Mouse (Mus musculus) neural tube, embryonic 14.5 days (tissue): Measurements from ENCODE around the gene Col11a2. TPM values are rescaled to one million over a fixed set of nuclear protein-coding genes. Genes with fewer than 3 reads are reported as not detected.

Experiments
- ATAC-seq: fragments of 200-750 bp; cut with Nextera tagmentation; 2 replicates; pipeline ENCODE4 v1.8.0; 2017; ENCODE audit warnings: low read depth, mild to moderate bottlenecking, moderate TSS enrichment, moderate library complexity
- H3K27ac ChIP-seq: fragments of 300-500 bp; sonication (generic); 2 replicates; pipeline ENCODE4 v1.5.1; 2014; ENCODE audit warnings: low read depth, mild to moderate bottlenecking, control low read depth, low read length, moderate library complexity, mixed read lengths
- H3K27me3 ChIP-seq: fragments of 300-500 bp; sonication (generic); 2 replicates; pipeline ENCODE4 v1.6.1; 2014; ENCODE audit warnings: low read length; ENCODE audit not compliant: control insufficient read depth, insufficient read depth
- H3K36me3 ChIP-seq: fragments of 300-500 bp; sonication (generic); 2 replicates; pipeline ENCODE4 v1.6.1; 2014; ENCODE audit warnings: low read length, mixed read lengths; ENCODE audit not compliant: control insufficient read depth, insufficient read depth
- H3K4me1 ChIP-seq: fragments of 300-500 bp; sonication (generic); 2 replicates; pipeline ENCODE4 v1.6.1; 2014; ENCODE audit warnings: low read length; ENCODE audit not compliant: control insufficient read depth, insufficient read depth
- H3K4me2 ChIP-seq: fragments of 300-500 bp; sonication (generic); 2 replicates; pipeline ENCODE4 v1.6.1; 2014; ENCODE audit warnings: mild to moderate bottlenecking, low read depth, low read length, control low read depth
- H3K4me3 ChIP-seq: fragments of 300-500 bp; sonication (generic); 2 replicates; pipeline ENCODE4 v1.5.1; 2014; ENCODE audit warnings: low read depth, low read length, control low read depth, mixed read lengths
- H3K9ac ChIP-seq: fragments of 300-500 bp; sonication (generic); replicated peaks from 2 replicates; pipeline ENCODE4 v1.6.1; 2014; ENCODE audit warnings: low read depth, mild to moderate bottlenecking, control low read depth, low read length, mixed read lengths
- H3K9me3 ChIP-seq: fragments of 300-500 bp; sonication (generic); 2 replicates; pipeline ENCODE4 v1.6.1; 2016; ENCODE audit warnings: low read length; ENCODE audit not compliant: control insufficient read depth
- WGBS: fragments of 180-500 bp; shearing (Covaris S2); extraction: QIAGEN DNeasy Blood & Tissue Kit; methylation state at CpG from one replicate; pipeline ENCODE4 v1.1.7; 2014; 5-methylcytosine and 5-hydroxymethylcytosine counted together
- polyA plus RNA-seq: library from polyadenylated mRNA; unstranded; fragments of >200 nt; fragmentation: Nextera tagmentation; extraction: Ambion mirVana; gene quantifications from 2 replicates; pipeline ENCODE4 v1.2.1, GENCODE M21; 2014

The Col11a2 gene
- polyA plus RNA-seq, 1 experiment from 2014 or later = 3.6 TPM

DNA sequence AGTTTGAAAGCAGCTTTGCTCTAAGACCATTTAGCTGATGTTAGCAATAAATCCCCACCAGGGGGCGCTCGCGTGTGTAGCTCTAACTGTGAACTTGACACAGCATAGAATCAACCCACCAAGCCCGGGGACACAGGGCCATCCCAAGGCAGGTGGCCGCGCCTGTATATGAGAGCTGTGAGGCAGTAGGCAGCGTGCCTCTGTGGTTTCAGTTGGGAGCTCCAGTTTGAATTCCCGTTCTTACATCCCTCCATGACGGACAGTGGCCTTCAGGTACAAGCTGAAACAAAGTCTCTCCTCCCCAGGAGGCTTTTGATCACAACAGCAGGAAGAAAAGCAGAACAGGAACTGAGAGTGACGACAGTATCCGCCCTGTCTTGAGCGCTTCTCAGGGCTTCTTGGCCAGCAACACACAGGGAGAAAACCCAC, 62.4 kb downstream of the Col11a2 start:
- no peaks in the 10 kb centered on the region for H3K9me3 ChIP-seq
- H3K27me3 ChIP-seq = no peaks in the 10 kb centered on the region
- H3K27ac ChIP-seq = no peak overlapping the region
- WGBS = 8% methylated on average over 12 of the region's 12 CpGs
- no peak overlapping the region; the same call in 1 of the 2 replicates for H3K4me3 ChIP-seq
- H3K36me3 ChIP-seq = no peaks in the 10 kb centered on the region
- H3K4me1 ChIP-seq = no peaks in the 10 kb centered on the region
- peak overlapping the region; percentile 26; the same call in 1 of the 2 replicates for H3K4me2 ChIP-seq
- ATAC-seq = peak; percentile 81; the same call in 1 of the 2 replicates
- no peak overlapping the region for H3K9ac ChIP-seq

DNA sequence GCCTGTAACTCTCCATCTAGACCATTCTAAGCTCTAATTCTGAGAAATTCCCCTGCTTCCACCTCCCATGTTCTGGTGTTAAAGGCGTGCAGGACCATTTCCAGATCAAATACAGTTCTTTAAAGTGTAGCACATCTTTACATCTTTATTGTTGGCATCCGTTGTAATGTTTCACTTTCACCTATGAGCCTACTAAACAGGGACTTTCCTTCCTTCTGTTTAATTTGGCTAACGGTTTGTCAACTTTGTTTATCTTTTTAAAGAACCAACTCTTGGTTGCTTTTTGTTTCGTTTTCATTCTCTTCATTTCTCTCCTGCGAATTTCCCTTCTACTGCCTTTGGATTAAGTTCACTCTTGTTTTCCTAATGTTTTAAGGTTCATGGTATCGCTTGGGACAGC, 63.6 kb downstream of the Col11a2 start:
- Histone ChIP-seq H3K4me3 (no peak overlapping the region), H3K27me3 (no peaks in the 10 kb centered on the region), H3K9me3 (no peaks in the 10 kb centered on the region), H3K4me2 (no peak overlapping the region), H3K9ac (no peak overlapping the region), H3K36me3 (no peaks in the 10 kb centered on the region), H3K4me1 (no peaks in the 10 kb centered on the region), H3K27ac (no peak overlapping the region)
- ATAC-seq = no peak
- WGBS = 84% methylated on average over 6 of the region's 6 CpGs

DNA sequence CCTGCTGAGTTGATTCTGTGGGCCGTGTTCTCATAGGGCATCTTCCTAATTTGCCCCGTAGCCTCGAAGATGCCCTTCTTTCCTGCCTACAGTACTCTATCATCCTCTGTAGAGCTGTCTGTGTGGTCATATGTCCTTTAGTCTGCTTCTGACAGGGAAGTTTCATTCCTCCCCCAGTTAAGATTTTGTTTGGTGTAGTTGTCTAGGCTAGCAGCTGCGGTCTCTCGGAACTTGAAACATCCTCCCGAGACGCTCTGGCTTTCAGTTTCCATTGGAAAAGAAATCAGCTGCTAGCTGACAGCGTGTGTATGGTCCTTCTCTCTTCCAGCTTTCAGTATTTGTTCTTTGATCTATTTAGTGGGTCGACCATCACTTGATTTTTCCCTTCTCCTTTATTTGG, 65.6 kb downstream of the Col11a2 start:
- Histone ChIP-seq H3K27ac (no peak overlapping the region), H3K27me3 (no peaks in the 10 kb centered on the region), H3K4me1 (no peaks in the 10 kb centered on the region), H3K9me3 (no peaks in the 10 kb centered on the region), H3K9ac (no peak overlapping the region), H3K4me2 (no peak overlapping the region), H3K4me3 (no peak overlapping the region), H3K36me3 (no peaks in the 10 kb centered on the region)
- no peak for ATAC-seq
- WGBS = 88% methylated on average over 9 of the region's 9 CpGs

DNA sequence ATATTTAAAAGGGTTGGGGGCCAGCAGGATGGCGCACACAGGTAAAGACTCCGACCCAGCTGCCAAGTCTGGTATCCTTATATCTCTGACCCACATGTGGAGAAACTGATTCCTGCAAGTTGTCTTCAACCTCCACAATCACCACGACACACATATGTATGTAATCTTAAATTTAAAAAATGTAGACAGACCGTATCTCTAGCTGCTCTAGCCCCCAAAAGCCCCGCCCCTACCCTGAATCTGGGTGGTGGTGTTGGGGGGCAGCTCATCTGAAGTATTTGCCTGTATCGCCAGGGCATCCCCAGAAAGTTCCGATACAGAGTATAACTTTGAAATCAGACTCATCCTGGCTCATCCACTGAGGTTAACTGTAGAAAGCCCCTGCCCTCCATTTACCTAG, 67.3 kb downstream of the Col11a2 start:
- no peak for ATAC-seq
- 89% methylated on average over 7 of the region's 7 CpGs for WGBS
- H3K36me3 ChIP-seq = peaks cover 12% of the 10 kb centered on the region
- no peaks in the 10 kb centered on the region for H3K27me3 ChIP-seq
- H3K4me3 ChIP-seq = no peak overlapping the region
- no peaks in the 10 kb centered on the region for H3K9me3 ChIP-seq
- H3K9ac ChIP-seq = no peak overlapping the region
- H3K4me2 ChIP-seq = no peak overlapping the region
- H3K27ac ChIP-seq = no peak overlapping the region
- H3K4me1 ChIP-seq = no peaks in the 10 kb centered on the region

DNA sequence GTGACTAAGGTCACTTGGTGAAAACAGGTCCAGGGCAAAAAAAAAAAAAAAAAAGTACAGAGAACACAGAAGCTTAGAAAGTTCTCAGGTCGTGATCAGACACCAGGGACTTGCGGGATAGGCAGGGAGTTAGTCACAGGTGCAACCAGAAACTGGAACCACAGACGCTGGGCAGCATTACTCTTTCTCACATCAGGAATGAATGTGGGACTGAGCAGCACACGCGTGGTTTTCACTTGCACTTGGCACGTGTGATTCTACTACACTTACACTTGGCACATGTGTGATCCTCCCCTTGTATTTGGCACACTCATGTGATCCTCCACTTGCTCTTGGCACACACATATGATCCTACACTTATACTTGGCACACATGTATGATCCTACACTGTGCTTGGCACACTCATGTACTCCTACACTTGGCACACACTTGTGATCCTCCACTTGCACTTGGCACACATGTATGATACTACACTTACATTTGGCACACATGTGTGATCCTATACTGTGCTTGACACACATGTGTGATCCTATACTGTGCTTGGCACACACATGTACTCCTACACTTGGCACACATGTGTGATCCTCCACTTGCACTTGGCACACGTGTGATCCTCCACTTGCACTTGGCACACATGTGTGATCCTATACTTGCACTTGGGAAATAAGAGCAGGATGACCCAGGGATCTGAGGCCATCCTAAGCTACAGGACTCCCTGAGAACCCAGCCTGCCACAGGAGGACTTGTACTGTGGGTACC, 68.1 kb downstream of the Col11a2 start:
- no peak for ATAC-seq
- no peak overlapping the region for H3K9ac ChIP-seq
- WGBS = 87% methylated on average over 7 of the region's 7 CpGs
- H3K4me3 ChIP-seq = no peak overlapping the region
- H3K4me2 ChIP-seq = no peak overlapping the region
- no peaks in the 10 kb centered on the region for H3K4me1 ChIP-seq
- H3K27me3 ChIP-seq = no peaks in the 10 kb centered on the region
- H3K36me3 ChIP-seq = peaks cover 20% of the 10 kb centered on the region
- no peaks in the 10 kb centered on the region for H3K9me3 ChIP-seq
- H3K27ac ChIP-seq = no peak overlapping the region

DNA sequence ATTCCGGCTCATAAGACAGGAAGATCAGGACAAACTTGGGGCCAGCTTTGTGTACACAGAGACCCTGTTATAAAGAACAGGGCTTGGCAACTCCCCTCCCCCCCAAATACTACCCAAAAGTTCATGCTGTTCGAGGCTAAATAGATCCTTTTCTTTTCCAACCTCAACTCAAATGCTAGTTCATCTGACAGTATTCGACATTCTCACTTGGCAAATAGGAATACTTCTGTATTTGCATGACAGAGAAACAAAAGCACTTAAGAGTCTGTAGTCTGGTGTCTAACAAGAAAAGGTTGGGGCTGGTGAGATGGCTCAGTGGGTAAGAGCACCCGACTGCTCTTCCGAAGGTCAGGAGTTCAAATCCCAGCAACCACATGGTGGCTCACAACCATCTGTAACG, 69.2 kb downstream of the Col11a2 start:
- H3K27ac ChIP-seq = no peak overlapping the region
- WGBS = 79% methylated on average over 5 of the region's 6 CpGs
- no peaks in the 10 kb centered on the region for H3K4me1 ChIP-seq
- H3K36me3 ChIP-seq = peaks cover 31% of the 10 kb centered on the region
- no peak overlapping the region for H3K9ac ChIP-seq
- no peak overlapping the region for H3K4me3 ChIP-seq
- no peaks in the 10 kb centered on the region for H3K9me3 ChIP-seq
- no peak overlapping the region for H3K4me2 ChIP-seq
- ATAC-seq = no peak
- H3K27me3 ChIP-seq = no peaks in the 10 kb centered on the region

DNA sequence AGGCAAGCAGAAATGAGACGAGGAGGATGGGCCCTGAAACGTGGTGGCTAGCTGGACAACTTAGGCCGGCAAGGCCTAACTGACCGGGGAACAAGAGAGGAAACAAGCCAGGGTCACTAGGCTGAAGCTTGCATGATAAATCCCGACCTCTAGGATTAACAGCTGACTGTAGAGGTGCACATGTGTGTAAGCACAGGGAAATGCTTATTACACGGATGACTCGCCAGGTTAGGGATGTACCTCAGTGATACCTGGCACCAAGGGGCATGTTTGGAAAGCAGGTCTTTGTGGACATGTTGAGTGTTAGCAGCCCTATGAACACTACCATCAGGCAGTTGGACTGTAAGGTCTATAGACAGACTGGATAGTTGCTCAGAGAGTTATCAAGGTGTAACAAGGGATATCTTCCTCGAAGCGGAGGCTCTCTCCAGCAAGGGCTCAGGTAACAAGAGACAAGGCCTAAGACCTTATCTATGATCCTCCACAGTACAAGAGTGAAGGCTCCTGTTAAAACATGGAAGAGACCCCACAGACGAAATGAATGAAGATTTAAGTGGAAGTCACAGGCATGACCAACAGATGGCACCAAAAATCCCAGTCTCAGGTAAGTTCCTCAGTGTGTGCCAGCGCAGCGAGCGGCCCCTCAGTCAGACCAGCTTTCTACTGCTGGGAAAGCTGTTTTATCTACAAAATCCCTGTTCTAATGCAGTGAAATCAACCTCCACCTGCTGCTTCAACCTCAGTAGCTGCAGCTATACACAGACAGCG, 70.0 kb downstream of the Col11a2 start:
- Histone ChIP-seq H3K27me3 (no peaks in the 10 kb centered on the region), H3K4me2 (no peak overlapping the region), H3K36me3 (peaks cover 39% of the 10 kb centered on the region), H3K4me3 (no peak overlapping the region), H3K4me1 (no peaks in the 10 kb centered on the region), H3K9me3 (no peaks in the 10 kb centered on the region), H3K27ac (no peak overlapping the region), H3K9ac (no peak overlapping the region)
- 85% methylated on average over 14 of the region's 14 CpGs for WGBS
- peak; percentile 52; the same call in 1 of the 2 replicates for ATAC-seq

DNA sequence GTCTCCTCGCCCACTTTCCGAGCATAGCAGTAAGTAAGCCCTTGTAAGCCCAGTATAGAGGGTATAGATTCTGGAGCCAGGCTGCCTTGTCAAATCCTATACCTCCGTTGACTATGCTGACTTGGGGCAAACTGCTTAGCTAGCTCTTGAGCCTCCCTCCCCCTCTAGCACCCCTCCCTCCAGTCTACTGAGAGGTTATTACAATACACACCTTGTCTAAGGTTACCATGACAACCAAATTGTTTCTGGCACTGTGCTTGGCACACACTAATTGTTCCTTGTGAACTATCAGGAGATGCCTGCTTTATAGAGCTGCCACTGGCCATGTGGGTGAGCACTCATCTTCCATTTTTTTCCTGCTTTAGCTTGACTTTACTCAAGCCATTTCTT, 70.6 kb downstream of the Col11a2 start:
- WGBS = 81% methylated on average over 3 of the region's 3 CpGs
- no peaks in the 10 kb centered on the region for H3K27me3 ChIP-seq
- H3K4me2 ChIP-seq = no peak overlapping the region
- no peaks in the 10 kb centered on the region for H3K9me3 ChIP-seq
- ATAC-seq = 0 out of 2 replicates have a peak, but pooled peaks have one; percentile 31
- no peaks in the 10 kb centered on the region for H3K4me1 ChIP-seq
- no peak overlapping the region for H3K4me3 ChIP-seq
- H3K36me3 ChIP-seq = peaks cover 45% of the 10 kb centered on the region
- no peak overlapping the region for H3K27ac ChIP-seq
- H3K9ac ChIP-seq = no peak overlapping the region

DNA sequence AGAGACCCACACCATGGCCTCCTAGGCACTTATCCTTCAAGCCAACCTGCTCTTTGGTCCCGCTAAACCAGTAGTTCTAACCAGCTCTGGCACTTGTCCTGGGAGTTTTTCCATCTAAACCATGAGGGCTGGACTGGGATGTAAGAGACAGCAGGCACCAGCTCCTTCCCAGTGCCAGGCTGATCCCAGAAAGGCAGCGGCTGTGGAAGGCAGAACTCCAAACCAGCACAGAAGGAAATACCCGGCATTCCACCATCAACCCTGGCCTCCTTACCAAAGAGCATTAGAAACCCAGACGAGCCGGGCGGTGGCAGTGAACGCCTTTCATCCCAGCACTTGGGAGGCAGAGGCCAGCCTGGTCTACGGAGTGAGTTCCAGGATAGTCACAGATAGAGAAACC, 71.1 kb downstream of the Col11a2 start:
- WGBS = 62% methylated on average over 8 of the region's 8 CpGs
- Histone ChIP-seq H3K4me2 (no peak overlapping the region), H3K4me3 (no peak overlapping the region), H3K9me3 (no peaks in the 10 kb centered on the region), H3K27me3 (no peaks in the 10 kb centered on the region), H3K9ac (no peak overlapping the region), H3K4me1 (no peaks in the 10 kb centered on the region), H3K36me3 (peaks cover 50% of the 10 kb centered on the region), H3K27ac (no peak overlapping the region)
- ATAC-seq = no peak
